Mouse (Mus musculus) granulocyte monocyte progenitor cell, adult 5-6 weeks (primary cell): ENCODE measurements around the gene Dnajb8. TPM values are rescaled to one million over a fixed set of nuclear protein-coding genes. Genes with fewer than 3 reads are reported as not detected.

ENCODE experiments used
- ATAC-seq: replicated peaks from 2 replicates; pipeline ENCODE4 v1.8.0; 2016; ENCODE audit warnings: mild to moderate bottlenecking, moderate TSS enrichment, inconsistent platforms; ENCODE audit not compliant: poor library complexity, severe bottlenecking
- total RNA-seq, 2 experiments: library from RNA; stranded (forward) in 1 of 2; stranded (reverse) in 1 of 2; fragments of 200-712, 200-1000 nt in 1 of 2; fragments of >200 nt in 1 of 2; fragmentation: Nextera tagmentation in 1 of 2; gene quantifications; 2 replicates each; pipeline ENCODE4 v1.2.3; 2014 to 2017

Gene Dnajb8
- total RNA-seq, 2 experiments from 2014 or later = not detected

- ATAC-seq = peak; percentile 42
Measured at GRCm38 (mm10) chr6:88198070-88198940, 23.8 kb upstream of the Dnajb8 start.

GRCm38 (mm10) chr6:88199001-88199717 lies 22.9 kb upstream of the Dnajb8 start:
- no peak for ATAC-seq

GRCm38 (mm10) chr6:88199718-88200692 lies 22.1 kb upstream of the Dnajb8 start:
- ATAC-seq = no peak

GRCm38 (mm10) chr6:88200693-88201609 lies 21.1 kb upstream of the Dnajb8 start:
- no peak for ATAC-seq

- no peak for ATAC-seq
Measured at GRCm38 (mm10) chr6:88201926-88202700, 20.0 kb upstream of the Dnajb8 start.

GRCm38 (mm10) chr6:88202921-88203690 lies 19.0 kb upstream of the Dnajb8 start:
- ATAC-seq = peak; percentile 42

GRCm38 (mm10) chr6:88203791-88204405 lies 18.2 kb upstream of the Dnajb8 start:
- no peak for ATAC-seq

GRCm38 (mm10) chr6:88204531-88205385 lies 17.3 kb upstream of the Dnajb8 start:
- ATAC-seq = no peak

GRCm38 (mm10) chr6:88205386-88205700 lies 16.7 kb upstream of the Dnajb8 start:
- ATAC-seq = no peak

- no peak for ATAC-seq
Measured at GRCm38 (mm10) chr6:88205937-88206336, 16.1 kb upstream of the Dnajb8 start.

- ATAC-seq = peak; percentile 52
Measured at GRCm38 (mm10) chr6:88206566-88206965, 15.5 kb upstream of the Dnajb8 start.

GRCm38 (mm10) chr6:88207403-88208033 lies 14.6 kb upstream of the Dnajb8 start:
- no peak for ATAC-seq

GRCm38 (mm10) chr6:88208321-88208720 lies 13.7 kb upstream of the Dnajb8 start:
- no peak for ATAC-seq

GRCm38 (mm10) chr6:88209453-88209852 lies 12.6 kb upstream of the Dnajb8 start:
- no peak for ATAC-seq

- ATAC-seq = no peak
Measured at GRCm38 (mm10) chr6:88210182-88210581, 11.9 kb upstream of the Dnajb8 start.

GRCm38 (mm10) chr6:88215797-88216196 lies 6.3 kb upstream of the Dnajb8 start:
- ATAC-seq = no peak
